Mouse (Mus musculus): Measurements from ENCODE around the gene Slc35c2. TPM values are rescaled to one million over a fixed set of nuclear protein-coding genes. Genes with fewer than 3 reads are reported as not detected.

Gene Slc35c2
- polyA plus RNA-seq, 1 experiment = 77.7 TPM

- H3K4me3 ChIP-seq (ENCODE audit: extremely low read depth, insufficient read depth, insufficient read length) = peak within 1 kb of the TSS; percentile 35; the same call in 1 of the 2 replicates
Measured at GRCm38 (mm10) chr2:165234613-165235291, 52.9 kb downstream of the Slc35c2 start, which contains the start of gene Cdh22. Gene Cdh22, minus strand, starts transcription at chr2:165234853.

DNA sequence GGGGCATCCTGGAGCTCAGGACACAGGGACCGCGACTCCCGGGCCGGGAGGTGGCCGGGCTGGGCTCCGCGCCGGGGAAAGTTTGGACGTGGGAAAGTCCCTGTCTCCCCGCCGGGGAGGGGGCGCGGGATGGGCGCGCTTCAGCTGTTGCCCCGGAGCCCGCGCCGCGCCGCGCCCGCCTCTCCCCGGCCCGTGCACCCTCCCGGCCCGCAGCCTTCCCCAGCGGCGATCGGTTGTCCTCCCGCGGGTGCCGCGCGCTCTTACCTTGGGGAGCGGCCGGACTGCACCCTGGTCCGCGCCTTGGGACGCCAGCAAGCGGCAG, 53.4 kb downstream of the Slc35c2 start:
- peaks cover 6% of the 10 kb centered on the region; the same call in 1 of the 2 replicates for H3K4me1 ChIP-seq (ENCODE audit: control insufficient read depth, insufficient read depth, insufficient read length)
- DNase-seq (ENCODE audit: low read depth in 1 of 2, low spot score in 2 of 2) = no peak
- peaks cover 20% of the 10 kb centered on the region for H3K27me3 ChIP-seq (ENCODE audit: control insufficient read depth, insufficient read depth, low read length)
- WGBS = 2% methylated on average over 37 of the region's 41 CpGs
- TF ChIP-seq POLR2A (IDR thresholded peaks at IDR 0.05; ENCODE audit: low read depth, low read length) = no peak
- no peak for TF ChIP-seq CTCF (IDR thresholded peaks at IDR 0.05; ENCODE audit: extremely low read depth, insufficient read depth, insufficient read length, insufficient replicate concordance)
- H3K4me3 ChIP-seq (ENCODE audit: extremely low read depth, insufficient read depth, insufficient read length) = peak overlapping the region; percentile 35; the same call in 1 of the 2 replicates
- no peak overlapping the region for H3K27ac ChIP-seq (ENCODE audit: insufficient read depth, low read length)
- H3K36me3 ChIP-seq (ENCODE audit: control insufficient read depth, insufficient read depth, low read length) = no peaks in the 10 kb centered on the region

More at GRCm38 (mm10) chr2:165234613-165235291, 52.9 kb downstream of the Slc35c2 start, which contains the start of gene Cdh22:
- Histone ChIP-seq H3K27ac (ENCODE audit: insufficient read depth, low read length) (no peak within 1 kb of the TSS), H3K36me3 (ENCODE audit: control insufficient read depth, insufficient read depth, low read length) (no peaks in the 10 kb centered on the region), H3K27me3 (ENCODE audit: control insufficient read depth, insufficient read depth, low read length) (peaks cover 20% of the 10 kb centered on the region), H3K4me1 (ENCODE audit: control insufficient read depth, insufficient read depth, insufficient read length) (peaks cover 6% of the 10 kb centered on the region; the same call in 1 of the 2 replicates)
- 2% methylated on average over 53 of the region's 60 CpGs for WGBS
- DNase-seq (ENCODE audit: low read depth in 1 of 2, low spot score in 2 of 2) = no peak
- TF ChIP-seq POLR2A (IDR thresholded peaks at IDR 0.05; ENCODE audit: low read depth, low read length) (no peak), CTCF (IDR thresholded peaks at IDR 0.05; ENCODE audit: extremely low read depth, insufficient read depth, insufficient read length, insufficient replicate concordance) (0 out of 2 replicates have a peak, but pooled peaks have one; percentile 8)

DNA sequence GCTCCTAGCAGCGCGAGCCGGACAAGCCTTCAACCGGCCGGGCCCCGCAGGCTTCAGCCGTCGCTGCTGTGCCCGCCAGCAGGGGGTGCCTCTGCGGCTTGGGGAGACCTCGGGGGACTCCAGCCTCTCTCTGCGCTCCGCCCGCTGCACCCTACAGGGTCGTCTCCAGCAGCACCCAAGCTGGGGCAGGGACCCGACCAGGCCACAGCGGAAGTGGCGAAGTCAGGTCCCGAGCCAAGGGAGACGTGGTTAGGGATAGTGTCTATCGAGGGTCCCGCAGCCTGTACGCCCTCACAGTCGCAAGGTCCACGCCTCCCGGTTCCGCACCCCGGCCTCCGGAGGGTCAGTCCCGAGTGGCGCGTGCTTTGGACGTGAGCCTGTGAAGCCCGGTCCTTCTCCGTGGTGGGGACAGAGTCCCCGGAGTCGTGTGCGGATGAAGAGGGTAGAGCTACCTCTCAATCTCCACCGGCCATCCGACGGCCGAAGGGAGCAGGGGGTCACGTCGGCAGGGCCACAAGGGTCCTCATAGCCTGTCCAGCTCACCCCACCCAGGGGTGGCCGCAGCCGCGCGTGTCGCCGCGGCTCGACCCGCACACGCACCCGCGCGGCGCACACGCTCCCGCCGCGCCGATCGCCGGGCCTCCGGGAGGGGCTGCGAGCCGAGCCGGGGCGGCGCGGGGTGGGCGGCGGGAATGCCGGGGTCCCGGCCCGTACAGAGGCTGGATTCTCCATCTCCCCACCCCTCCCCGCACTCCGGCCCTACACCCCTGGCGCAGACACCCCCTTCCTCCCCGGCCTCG, 54.0 kb downstream of the Slc35c2 start:
- DNase-seq (ENCODE audit: low read depth in 1 of 2, low spot score in 2 of 2) = peak in 1 of 2 experiments; percentile 53
- Histone ChIP-seq H3K27ac (ENCODE audit: insufficient read depth, low read length) (no peak overlapping the region), H3K4me1 (ENCODE audit: control insufficient read depth, insufficient read depth, insufficient read length) (peaks cover 6% of the 10 kb centered on the region; the same call in 1 of the 2 replicates), H3K27me3 (ENCODE audit: control insufficient read depth, insufficient read depth, low read length) (peaks cover 20% of the 10 kb centered on the region), H3K4me3 (ENCODE audit: extremely low read depth, insufficient read depth, insufficient read length) (peak overlapping the region; percentile 35; the same call in 1 of the 2 replicates), H3K36me3 (ENCODE audit: control insufficient read depth, insufficient read depth, low read length) (no peaks in the 10 kb centered on the region)
- WGBS = 3% methylated on average over 80 of the region's 82 CpGs
- TF ChIP-seq CTCF (IDR thresholded peaks at IDR 0.05; ENCODE audit: extremely low read depth, insufficient read depth, insufficient read length, insufficient replicate concordance) = peak; percentile 59
- no peak for TF ChIP-seq POLR2A (IDR thresholded peaks at IDR 0.05; ENCODE audit: low read depth, low read length)

- H3K27me3 ChIP-seq (ENCODE audit: control insufficient read depth, insufficient read depth, low read length) = peaks cover 11% of the 10 kb centered on the region
- H3K36me3 ChIP-seq (ENCODE audit: control insufficient read depth, insufficient read depth, low read length) = no peaks in the 10 kb centered on the region
- TF ChIP-seq CTCF (IDR thresholded peaks at IDR 0.05; ENCODE audit: extremely low read depth, insufficient read depth, insufficient read length, insufficient replicate concordance) (no peak), POLR2A (IDR thresholded peaks at IDR 0.05; ENCODE audit: low read depth, low read length) (no peak)
- no peaks in the 10 kb centered on the region; the same call in 1 of the 2 replicates for H3K4me1 ChIP-seq (ENCODE audit: control insufficient read depth, insufficient read depth, insufficient read length)
- no peak overlapping the region for H3K4me3 ChIP-seq (ENCODE audit: extremely low read depth, insufficient read depth, insufficient read length)
- WGBS = 81% methylated on average over 11 of the region's 11 CpGs
- no peak overlapping the region for H3K27ac ChIP-seq (ENCODE audit: insufficient read depth, low read length)
- no peak for DNase-seq (ENCODE audit: low read depth in 1 of 2, low spot score in 2 of 2)
Measured at GRCm38 (mm10) chr2:165229050-165229449, 58.6 kb downstream of the Slc35c2 start.

Other genes with a start within 250 kb of the Slc35c2 start
- gene Cd40, start 232.2 kb downstream of the Slc35c2 start, polyA plus RNA-seq (2012; rRNA removed) = 66.9 and 97.0 TPM in 2 replicates
- not detected in 2 replicates for gene 1700025C18Rik, start 197.1 kb downstream of the Slc35c2 start, polyA plus RNA-seq (2012; rRNA removed)
- gene Cdh22, start 53.0 kb downstream of the Slc35c2 start, polyA plus RNA-seq (2012; rRNA removed) = 1.3 and 1.6 TPM in 2 replicates
- 62.3 and 91.0 TPM in 2 replicates for gene Elmo2, start 38.6 kb upstream of the Slc35c2 start, polyA plus RNA-seq (2012; rRNA removed)
- 0.13 TPM in 1 of 2 replicates, not detected in the other for gene Zfp663, start 80.9 kb upstream of the Slc35c2 start, polyA plus RNA-seq (2012; rRNA removed)
- 0.39 and 0.47 TPM in 2 replicates for gene Zfp334, start 100.4 kb upstream of the Slc35c2 start, polyA plus RNA-seq (2012; rRNA removed)
- 1.6 and 1.7 TPM in 2 replicates for gene Ocstamp, start 112.5 kb upstream of the Slc35c2 start, polyA plus RNA-seq (2012; rRNA removed)
- gene Slc13a3, start 185.4 kb upstream of the Slc35c2 start, polyA plus RNA-seq (2012; rRNA removed) = 0.94 and 1.4 TPM in 2 replicates
- 15.6 and 26.4 TPM in 2 replicates for gene Trp53rka, start 205.5 kb upstream of the Slc35c2 start, polyA plus RNA-seq (2012; rRNA removed)
- gene Slc2a10, start 215.9 kb upstream of the Slc35c2 start, polyA plus RNA-seq (2012; rRNA removed) = 0.83 and 1.3 TPM in 2 replicates

Data from spleen, adult 2 months (tissue).